Mouse (Mus musculus) embryonic facial prominence, embryonic 11.5 days (tissue): Measurements from ENCODE around the gene Myoz1. TPM values are rescaled to one million over a fixed set of nuclear protein-coding genes. Genes with fewer than 3 reads are reported as not detected.
"Not testable (repeated sequence)": the region's sequence is repeated elsewhere in the genome, so short reads cannot be mapped to it uniquely, and the experiment has no call there.

ENCODE experiments used
- ATAC-seq: fragments of 200-750 bp; cut with Nextera tagmentation; replicated peaks from 2 replicates; pipeline ENCODE4 v1.8.0; 2017; ENCODE audit warnings: low read depth; ENCODE audit not compliant: insufficient number of reproducible peaks, low FRiP score, low TSS enrichment
- DNase-seq: peaks from one replicate; pipeline ENCODE4 v3.0.0-alpha.2; 2015; ENCODE audit warnings: low spot score
- H3K27ac ChIP-seq: fragments of 300-500 bp; sonication (generic); replicated peaks from 2 replicates; pipeline ENCODE4 v1.5.1; 2014; ENCODE audit warnings: mild to moderate bottlenecking, low read depth, low read length, control low read depth
- H3K27me3 ChIP-seq: fragments of 300-500 bp; sonication (generic); 2 replicates; pipeline ENCODE4 v1.6.1; 2014; ENCODE audit warnings: mild to moderate bottlenecking, low read length, moderate library complexity, mixed read lengths; ENCODE audit not compliant: control insufficient read depth, insufficient read depth
- H3K36me3 ChIP-seq: fragments of 300-500 bp; sonication (generic); replicated peaks from 2 replicates; pipeline ENCODE4 v1.6.1; 2014; ENCODE audit warnings: low read depth, mild to moderate bottlenecking, low read length, moderate library complexity, mixed read lengths; ENCODE audit not compliant: control insufficient read depth, insufficient read depth
- H3K4me1 ChIP-seq: fragments of 300-500 bp; sonication (generic); 2 replicates; pipeline ENCODE4 v1.6.1; 2014; ENCODE audit warnings: low read length, mixed read lengths; ENCODE audit not compliant: control insufficient read depth, insufficient read depth
- H3K4me2 ChIP-seq: fragments of 300-500 bp; sonication (generic); 2 replicates; pipeline ENCODE4 v1.6.1; 2014; ENCODE audit warnings: low read depth, mild to moderate bottlenecking, control low read depth, low read length, moderate library complexity
- H3K4me3 ChIP-seq: fragments of 300-500 bp; sonication (generic); 2 replicates; pipeline ENCODE4 v1.5.1; 2014; ENCODE audit warnings: low read depth, low read length, control low read depth
- H3K9ac ChIP-seq: fragments of 300-500 bp; sonication (generic); replicated peaks from 2 replicates; pipeline ENCODE4 v1.6.1; 2014; ENCODE audit warnings: mild to moderate bottlenecking, control low read depth, low read length
- H3K9me3 ChIP-seq: fragments of 300-500 bp; sonication (generic); replicated peaks from 2 replicates; pipeline ENCODE4 v1.6.1; 2016; ENCODE audit warnings: mild to moderate bottlenecking, low read length, inconsistent platforms, mixed read lengths; ENCODE audit not compliant: control insufficient read depth
- WGBS: fragments of 180-500 bp; shearing (Covaris S2); extraction: QIAGEN DNeasy Blood & Tissue Kit; methylation state at CpG from one replicate; pipeline ENCODE4 v1.1.7; 2014; 5-methylcytosine and 5-hydroxymethylcytosine counted together
- polyA plus RNA-seq: library from polyadenylated mRNA; unstranded; fragments of >200 nt; fragmentation: Nextera tagmentation; extraction: Ambion mirVana; gene quantifications from 2 replicates; pipeline ENCODE4 v1.2.1, GENCODE M21; 2014

Gene Myoz1
- 0.58 and 1.2 TPM in 2 replicates for polyA plus RNA-seq

- DNase-seq (peak; percentile 7), ATAC-seq (no peak)
- no peaks in the 10 kb centered on the region for H3K36me3 ChIP-seq
- no peak within 1 kb of the TSS for H3K9ac ChIP-seq
- 31% methylated on average over 11 of the region's 11 CpGs for WGBS
- H3K4me2 ChIP-seq: no peak within 1 kb of the TSS
- H3K27me3 ChIP-seq: no peaks in the 10 kb centered on the region
- H3K4me3 ChIP-seq: no peak within 1 kb of the TSS
- no peaks in the 10 kb centered on the region for H3K4me1 ChIP-seq
- H3K9me3 ChIP-seq: no peaks in the 10 kb centered on the region
- H3K27ac ChIP-seq: no peak within 1 kb of the TSS
These were observed at the start of gene Myoz1 for GRCm38 (mm10) chr14:20656361-20656760. Myoz1 (minus strand) TSS chr14:20656540.

GRCm38 (mm10) chr14:20703461-20703860, 47.1 kb upstream of the Myoz1 start:
- Histone ChIP-seq H3K9ac (peak overlapping the region; percentile 79), H3K27ac (0 out of 2 replicates have a peak overlapping the region, but pooled peaks have one; percentile 59), H3K4me2 (peak overlapping the region; percentile 58), H3K4me3 (peak overlapping the region; percentile 63)
- H3K36me3 ChIP-seq, ATAC-seq, H3K9me3 ChIP-seq, H3K27me3 ChIP-seq, DNase-seq, H3K4me1 ChIP-seq: not testable (repeated sequence)
- WGBS: 15% methylated on average over 7 of the region's 8 CpGs

GRCm38 (mm10) chr14:20702741-20703381, 46.5 kb upstream of the Myoz1 start, which contains the start of gene Chchd1:
Chchd1 (plus strand) TSS chr14:20703006.
- WGBS: under 1% methylated on average over 61 of the region's 61 CpGs
- Histone ChIP-seq H3K4me2 (peak within 1 kb of the TSS; percentile 58), H3K27me3 (no peaks in the 10 kb centered on the region), H3K36me3 (no peaks in the 10 kb centered on the region; the same call in 1 of the 2 replicates), H3K4me3 (peak within 1 kb of the TSS; percentile 63), H3K9ac (peak within 1 kb of the TSS; percentile 79), H3K4me1 (peaks cover 3% of the 10 kb centered on the region; the same call in 1 of the 2 replicates), H3K27ac (peak within 1 kb of the TSS; percentile 59), H3K9me3 (no peaks in the 10 kb centered on the region)
- DNase-seq (peak; percentile 91), ATAC-seq (peak; percentile 53)

- Histone ChIP-seq H3K9me3 (no peaks in the 10 kb centered on the region), H3K4me3 (peak overlapping the region; percentile 63), H3K27ac (peak overlapping the region; percentile 59), H3K4me1 (peaks cover 3% of the 10 kb centered on the region; the same call in 1 of the 2 replicates), H3K27me3 (no peaks in the 10 kb centered on the region), H3K4me2 (peak overlapping the region; percentile 58), H3K36me3 (no peaks in the 10 kb centered on the region; the same call in 1 of the 2 replicates), H3K9ac (peak overlapping the region; percentile 79)
- WGBS: 14% methylated on average over 15 of the region's 15 CpGs
- no peak for DNase-seq
- ATAC-seq: 0 out of 2 replicates have a peak, but pooled peaks have one; percentile 6
These were observed 45.9 kb upstream of the Myoz1 start for GRCm38 (mm10) chr14:20702096-20702740.

- Histone ChIP-seq H3K27ac (no peak overlapping the region), H3K9me3 (no peaks in the 10 kb centered on the region), H3K27me3 (no peaks in the 10 kb centered on the region), H3K4me1 (peaks cover 3% of the 10 kb centered on the region; the same call in 1 of the 2 replicates), H3K9ac (no peak overlapping the region), H3K4me2 (peak overlapping the region; percentile 58), H3K36me3 (no peaks in the 10 kb centered on the region; the same call in 1 of the 2 replicates), H3K4me3 (peak overlapping the region; percentile 63; the same call in 1 of the 2 replicates)
- WGBS: 83% methylated on average over 8 of the region's 8 CpGs
- DNase-seq (no peak), ATAC-seq (no peak)
These were observed 45.2 kb upstream of the Myoz1 start for GRCm38 (mm10) chr14:20701554-20701953.

- peaks cover 3% of the 10 kb centered on the region; the same call in 1 of the 2 replicates for H3K4me1 ChIP-seq
- no peak overlapping the region for H3K27ac ChIP-seq
- H3K4me2 ChIP-seq: no peak overlapping the region
- WGBS: 85% methylated on average over 3 of the region's 3 CpGs
- H3K27me3 ChIP-seq: no peaks in the 10 kb centered on the region
- no peak overlapping the region for H3K9ac ChIP-seq
- no peak for DNase-seq
- ATAC-seq: no peak
- no peak overlapping the region for H3K4me3 ChIP-seq
- no peaks in the 10 kb centered on the region for H3K9me3 ChIP-seq
- H3K36me3 ChIP-seq: no peaks in the 10 kb centered on the region; the same call in 1 of the 2 replicates
These were observed 44.0 kb upstream of the Myoz1 start for GRCm38 (mm10) chr14:20700362-20700761.

- Histone ChIP-seq H3K36me3 (no peaks in the 10 kb centered on the region; the same call in none of the 2 replicates), H3K9ac (no peak overlapping the region), H3K4me2 (no peak overlapping the region), H3K27me3 (no peaks in the 10 kb centered on the region), H3K9me3 (no peaks in the 10 kb centered on the region), H3K27ac (no peak overlapping the region), H3K4me3 (no peak overlapping the region), H3K4me1 (peaks cover 3% of the 10 kb centered on the region; the same call in 1 of the 2 replicates)
- DNase-seq: no peak
- 87% methylated on average over 2 of the region's 2 CpGs for WGBS
- no peak for ATAC-seq
These were observed 42.2 kb upstream of the Myoz1 start for GRCm38 (mm10) chr14:20698515-20698914.
